Mouse (Mus musculus) thymus, postnatal 25 days (tissue): ENCODE measurements around the gene Esd.

Source experiments
- DNase-seq: peaks from one replicate; pipeline ENCODE4 v3.0.0; 2022

The Esd gene

GRCm38 (mm10) chr14:74797386-74798062, 65.4 kb downstream of the Esd start:
- no peak for DNase-seq

DNA sequence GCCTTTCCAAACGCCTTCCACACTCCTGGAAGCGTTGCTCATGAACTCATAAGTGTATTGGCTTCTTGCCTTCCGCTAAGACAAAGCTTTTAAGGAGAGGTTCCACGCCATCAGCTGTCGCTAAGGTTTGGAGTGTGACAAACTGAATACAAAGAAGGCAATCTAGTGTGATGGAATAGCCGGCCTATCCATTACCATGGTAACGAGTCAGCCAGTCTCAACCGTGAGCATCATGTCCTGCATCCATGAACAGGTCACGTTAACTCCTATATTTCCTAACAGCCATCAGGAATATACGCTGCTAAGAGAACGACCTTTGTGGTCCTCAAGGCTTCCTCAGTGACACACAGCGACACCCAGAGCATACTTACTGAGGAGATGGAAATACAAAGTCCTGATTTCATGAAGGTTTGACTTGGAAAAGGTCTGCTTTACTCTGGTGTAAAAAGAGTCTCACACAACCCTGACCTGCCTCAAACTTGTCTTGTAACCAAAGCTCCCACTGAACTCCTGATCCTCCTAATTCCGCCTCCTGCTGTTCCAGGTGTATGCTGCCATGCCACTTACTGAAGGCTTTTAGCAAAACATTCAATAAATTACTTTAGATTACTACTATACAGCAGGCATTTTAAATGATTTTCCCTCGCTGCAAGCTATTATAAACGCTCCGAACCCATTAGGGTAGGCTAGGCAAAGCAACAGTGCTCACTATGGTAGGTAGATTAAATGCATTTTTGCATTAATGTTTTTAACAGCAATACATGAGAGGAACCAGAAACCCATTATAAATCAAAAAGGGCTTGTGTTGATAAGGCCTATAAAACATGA, 66.2 kb downstream of the Esd start:
- no peak for DNase-seq
